Mouse (Mus musculus) left cerebral cortex, postnatal 36 days (tissue): Measurements from ENCODE around the gene Pde4d. TPM values are rescaled to one million over a fixed set of nuclear protein-coding genes. Genes with fewer than 3 reads are reported as not detected.
A peak's percentile ranks its signal among the peaks of the same experiment; 100 is the strongest.

Experiments
- DNase-seq, 2 experiments: peaks; one replicate each; pipeline ENCODE4 v3.0.0; 2021 to 2022; ENCODE audit warnings: low spot score in 2 of 2, mixed read lengths in 1 of 2
- intact Hi-C: fragments of 180-260 bp; cut with DNase I; formaldehyde crosslinking; loops from one replicate; pipeline ENCODE4 v1.15.1; 2025
- total RNA-seq, 2 experiments: library from RNA; stranded (reverse); gene quantifications; 2 replicates each; pipeline ENCODE4 v1.2.3; 2021

Pde4d gene
- total RNA-seq, 2 experiments from 2014 or later, result 110 to 119 TPM

- no peak for DNase-seq
Observed at GRCm38 (mm10) chr13:109775197-109775596, 1325.4 kb downstream of the Pde4d start.

DNA sequence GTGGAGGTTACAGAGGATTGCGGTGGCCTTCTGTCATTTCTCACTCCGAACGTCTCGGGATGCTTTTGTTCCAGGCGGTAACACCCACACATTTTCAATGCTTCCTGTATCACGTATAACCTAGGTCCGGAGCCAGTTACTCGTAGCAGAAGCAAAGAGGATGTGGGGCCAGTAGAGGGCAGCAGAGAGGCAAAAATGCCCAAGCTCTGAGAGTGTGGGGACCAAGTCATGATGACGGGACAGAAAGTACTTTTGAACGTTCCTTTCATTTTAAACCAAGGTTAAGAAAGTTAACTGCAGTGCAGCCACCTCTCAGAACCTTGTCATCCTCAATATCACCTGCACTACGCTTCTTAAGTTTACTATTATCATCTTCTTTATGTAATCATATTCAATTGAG, 1326.4 kb downstream of the Pde4d start:
- DNase-seq, result peak; percentile 81 to 90
- intact Hi-C loops, result loop anchor here (2.0 kb wide), 2 partner anchors 131 to 243 kb away; no protein-coding TSS in a partner anchor

More at GRCm38 (mm10) chr13:109775197-109775596, 1325.4 kb downstream of the Pde4d start:
- intact Hi-C loops, result no loop called here

DNA sequence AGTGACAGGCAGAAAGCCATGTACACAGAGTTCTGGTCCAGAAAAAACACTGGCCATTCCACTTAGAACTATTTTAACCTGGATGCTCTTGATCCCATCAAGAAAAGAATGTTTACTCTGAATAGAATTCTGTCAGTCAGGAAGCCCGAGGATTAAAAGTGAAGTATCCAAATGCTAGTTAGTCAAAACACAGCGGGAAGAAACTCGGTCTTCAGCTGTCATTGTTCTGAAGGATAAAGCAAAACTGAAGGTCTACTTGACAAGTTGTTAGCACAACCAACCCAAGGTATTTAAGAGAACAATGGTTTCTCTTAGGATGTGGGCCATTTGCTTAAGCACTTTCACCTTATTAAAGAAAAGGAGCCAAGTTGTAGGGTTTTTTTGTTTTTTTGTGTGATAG, 1327.2 kb downstream of the Pde4d start:
- intact Hi-C loops, result loop anchor here (2.0 kb wide), 2 partner anchors 130 to 242 kb away; no protein-coding TSS in a partner anchor
- no peak for DNase-seq

GRCm38 (mm10) chr13:109777441-109777840, 1327.7 kb downstream of the Pde4d start:
- no peak for DNase-seq

GRCm38 (mm10) chr13:109778297-109778835, 1328.6 kb downstream of the Pde4d start:
- no peak for DNase-seq
- intact Hi-C loops, result no loop called here

More at GRCm38 (mm10) chr13:109777441-109777840, 1327.7 kb downstream of the Pde4d start:
- intact Hi-C loops, result loop anchor here (2.0 kb wide), 2 partner anchors 129 to 241 kb away; no protein-coding TSS in a partner anchor

- DNase-seq, result no peak
- intact Hi-C loops, result no loop called here
Observed at GRCm38 (mm10) chr13:109781466-109781865, 1331.7 kb downstream of the Pde4d start.

DNA sequence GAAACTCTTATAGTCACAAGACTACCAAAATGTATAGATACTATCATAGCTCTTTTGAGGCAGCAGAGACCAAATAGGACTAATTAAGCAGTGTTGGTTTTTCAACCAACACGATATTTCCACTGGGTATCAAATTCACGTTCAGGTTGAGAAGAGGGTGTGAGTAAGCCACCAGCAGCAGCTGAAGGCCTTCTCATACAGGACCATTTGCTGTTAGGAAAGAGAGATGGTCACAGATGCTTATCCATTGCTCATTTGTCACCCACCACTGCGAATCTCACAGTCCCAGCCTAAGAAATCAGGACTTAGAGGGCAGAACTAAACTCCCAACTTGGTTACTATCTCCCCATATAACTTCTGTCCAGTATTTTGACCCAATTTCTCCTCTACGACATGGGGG, 1338.9 kb downstream of the Pde4d start:
- intact Hi-C loops, result no loop called here
- no peak for DNase-seq

DNA sequence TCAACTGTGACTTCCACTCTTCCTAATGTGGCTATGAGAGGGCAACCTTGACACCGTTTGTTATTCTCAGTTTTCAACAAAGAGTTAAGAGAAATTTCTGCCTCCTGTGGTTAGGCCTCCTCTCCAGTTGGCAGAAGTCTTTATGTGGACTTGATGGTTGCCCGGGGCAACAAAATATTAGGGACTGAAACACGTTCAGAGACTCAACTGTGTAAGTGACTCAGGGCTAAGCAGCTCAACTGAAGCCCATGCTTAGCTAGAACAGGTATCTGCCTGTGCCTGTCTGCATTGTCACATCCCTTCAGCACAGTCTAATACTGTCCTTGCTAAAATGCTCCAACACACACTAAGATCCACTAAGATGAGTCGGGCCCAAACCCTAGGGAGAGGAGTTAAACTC, 1339.4 kb downstream of the Pde4d start:
- DNase-seq, result no peak
- intact Hi-C loops, result no loop called here

- no peak for DNase-seq
- intact Hi-C loops, result no loop called here
Observed at GRCm38 (mm10) chr13:109790045-109790715, 1340.4 kb downstream of the Pde4d start.

- intact Hi-C loops, result no loop called here
- no peak for DNase-seq
Observed at GRCm38 (mm10) chr13:109793918-109794317, 1344.2 kb downstream of the Pde4d start.

- intact Hi-C loops, result no loop called here
- no peak for DNase-seq
Observed at GRCm38 (mm10) chr13:109798651-109799050, 1348.9 kb downstream of the Pde4d start.

GRCm38 (mm10) chr13:109802201-109802600, 1352.5 kb downstream of the Pde4d start:
- intact Hi-C loops, result no loop called here
- DNase-seq, result no peak

DNA sequence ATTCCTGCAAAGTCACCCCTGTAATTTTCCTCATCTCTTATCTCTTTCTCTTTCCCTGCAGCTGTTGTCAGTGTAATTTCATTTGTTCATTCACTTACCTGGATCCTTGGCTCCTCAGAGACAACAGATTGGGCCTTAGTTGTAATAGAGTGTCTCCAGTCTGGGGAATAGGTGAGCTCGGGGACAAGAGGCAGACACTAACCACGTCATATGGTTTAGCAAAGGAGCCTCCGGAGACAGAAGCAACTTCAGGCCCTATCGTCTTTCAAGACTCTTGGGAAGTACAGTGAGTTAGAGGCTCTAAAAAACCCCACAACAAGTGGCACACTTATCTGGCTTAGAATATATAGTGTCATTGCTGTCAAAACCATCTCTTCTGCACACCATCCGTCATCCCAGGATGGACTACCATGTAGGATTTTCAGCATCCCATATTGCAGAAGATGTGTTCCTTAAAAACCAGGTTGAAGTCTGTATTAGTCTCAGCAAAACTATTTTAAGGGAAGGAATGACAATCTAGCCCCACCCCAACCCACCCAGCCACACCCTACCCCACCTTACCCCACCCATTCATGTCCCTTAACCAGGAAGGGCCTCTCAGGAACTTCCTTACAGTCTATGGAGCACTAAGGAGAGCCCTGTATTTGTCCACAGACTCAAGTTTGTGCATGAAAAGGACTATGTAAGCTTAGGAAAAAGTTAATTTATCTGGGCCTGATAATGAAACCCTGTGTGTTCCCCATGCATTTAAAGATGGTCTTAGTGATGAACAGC, 1356.6 kb downstream of the Pde4d start:
- intact Hi-C loops, result no loop called here
- no peak for DNase-seq

GRCm38 (mm10) chr13:109807036-109807435, 1357.3 kb downstream of the Pde4d start:
- intact Hi-C loops, result no loop called here
- DNase-seq, result no peak

DNA sequence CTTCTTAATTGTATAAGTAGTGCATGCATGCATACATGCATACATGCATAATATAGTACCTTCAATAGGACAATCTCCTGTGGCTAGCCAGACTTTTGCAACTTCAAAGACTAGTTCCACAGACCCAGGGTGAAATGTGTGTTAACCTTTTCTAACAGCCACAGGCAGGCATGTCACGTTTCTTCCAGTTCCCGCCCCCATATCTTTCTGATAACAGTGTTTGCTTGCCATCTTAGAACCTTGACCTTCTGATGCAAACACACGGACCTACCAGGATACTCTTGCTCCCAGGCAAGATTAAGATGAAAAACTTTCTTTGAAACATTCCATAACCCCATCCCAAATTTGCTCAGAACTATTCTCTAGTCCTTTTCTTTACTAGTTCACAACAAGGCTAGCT, 1357.7 kb downstream of the Pde4d start:
- DNase-seq, result no peak
- intact Hi-C loops, result no loop called here

DNA sequence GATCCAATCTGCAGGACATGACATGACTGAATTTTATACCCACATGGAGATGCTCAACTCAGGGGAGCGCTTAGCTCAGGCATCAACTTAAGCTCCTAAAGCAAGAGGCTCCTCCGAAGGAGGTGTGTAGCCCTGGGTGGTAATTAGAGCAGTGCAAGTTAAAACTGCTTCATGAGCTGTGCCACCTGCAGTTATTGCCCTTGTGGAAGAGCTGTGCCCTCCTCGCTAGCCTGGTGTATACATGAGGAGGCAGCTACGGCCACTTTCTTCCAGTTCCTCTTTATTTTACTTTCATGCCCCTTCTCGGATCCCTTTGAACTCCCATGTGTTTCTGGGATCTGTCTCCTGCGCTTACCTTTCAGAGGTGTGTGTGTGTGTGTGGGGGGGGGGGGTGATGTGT, 1358.3 kb downstream of the Pde4d start:
- intact Hi-C loops, result no loop called here

GRCm38 (mm10) chr13:109808946-109809345, 1359.2 kb downstream of the Pde4d start:
- DNase-seq, result no peak
- intact Hi-C loops, result no loop called here

More for the DNA sequence above, 1358.3 kb downstream of the Pde4d start:
- no peak for DNase-seq

DNA sequence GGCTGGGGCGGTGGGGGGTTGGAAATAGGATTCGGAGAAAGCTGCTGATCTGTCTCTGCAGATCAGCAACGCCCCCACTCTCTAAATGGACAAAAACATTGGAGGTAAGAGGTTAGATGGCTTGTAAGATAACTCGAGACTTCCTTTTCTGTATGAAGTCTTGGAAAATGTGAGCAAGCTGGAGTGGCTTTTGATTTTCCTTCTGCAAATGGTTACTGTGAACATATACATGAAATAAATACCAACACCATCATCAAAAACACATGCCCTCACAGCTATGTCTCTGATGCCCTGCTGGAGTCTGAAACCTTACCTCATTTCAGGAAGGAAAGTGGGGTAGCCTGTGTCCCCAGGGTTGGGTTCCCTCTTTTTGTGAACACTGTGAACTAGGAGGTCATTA, 1359.9 kb downstream of the Pde4d start:
- DNase-seq, result no peak
- intact Hi-C loops, result no loop called here

- intact Hi-C loops, result no loop called here
- no peak for DNase-seq
Observed at GRCm38 (mm10) chr13:109813924-109814323, 1364.2 kb downstream of the Pde4d start.

GRCm38 (mm10) chr13:109819071-109819470, 1369.3 kb downstream of the Pde4d start:
- no peak for DNase-seq
- intact Hi-C loops, result no loop called here
